Mouse (Mus musculus): ENCODE data around the gene Ciita. TPM values are rescaled to one million over a fixed set of nuclear protein-coding genes. Genes with fewer than 3 reads are reported as not detected.
A peak's percentile ranks its signal among the peaks of the same experiment; 100 is the strongest.

The Ciita gene
- polyA plus RNA-seq, 1 experiment from 2014 or later, result 0.83 TPM

DNA sequence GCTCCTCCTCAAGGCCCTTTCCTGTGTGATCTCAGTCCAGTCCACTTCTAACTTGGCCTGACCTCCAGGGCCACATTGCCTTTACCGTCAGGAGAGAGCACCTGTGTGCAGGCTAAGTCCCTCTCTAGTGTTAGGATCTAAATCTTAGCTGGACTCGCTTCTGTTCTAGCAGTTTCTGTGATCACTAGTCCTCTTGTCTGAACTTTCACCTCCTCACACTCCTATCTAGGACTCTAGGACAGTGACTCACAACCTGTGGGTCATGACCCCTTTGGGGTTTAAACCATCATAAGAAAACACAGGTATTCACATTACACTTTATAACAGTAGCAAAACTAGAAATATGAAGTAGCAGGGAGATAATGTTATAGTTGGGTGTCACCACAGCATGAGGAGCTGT is 28.0 kb upstream of the Ciita start:
- H3K4me2 ChIP-seq, result no peak overlapping the region
- H3K36me3 ChIP-seq, result no peaks in the 10 kb centered on the region
- WGBS, result 83% methylated on average over 2 of the region's 2 CpGs
- H3K27ac ChIP-seq, result no peak overlapping the region
- H3K27me3 ChIP-seq, result no peaks in the 10 kb centered on the region
- H3K9ac ChIP-seq, result no peak overlapping the region
- no peaks in the 10 kb centered on the region for H3K9me3 ChIP-seq
- no peak for ATAC-seq (ENCODE audit: low FRiP score)
- H3K4me1 ChIP-seq (replicated peaks), result peaks cover 8% of the 10 kb centered on the region
- H3K4me3 ChIP-seq, result no peak overlapping the region

DNA sequence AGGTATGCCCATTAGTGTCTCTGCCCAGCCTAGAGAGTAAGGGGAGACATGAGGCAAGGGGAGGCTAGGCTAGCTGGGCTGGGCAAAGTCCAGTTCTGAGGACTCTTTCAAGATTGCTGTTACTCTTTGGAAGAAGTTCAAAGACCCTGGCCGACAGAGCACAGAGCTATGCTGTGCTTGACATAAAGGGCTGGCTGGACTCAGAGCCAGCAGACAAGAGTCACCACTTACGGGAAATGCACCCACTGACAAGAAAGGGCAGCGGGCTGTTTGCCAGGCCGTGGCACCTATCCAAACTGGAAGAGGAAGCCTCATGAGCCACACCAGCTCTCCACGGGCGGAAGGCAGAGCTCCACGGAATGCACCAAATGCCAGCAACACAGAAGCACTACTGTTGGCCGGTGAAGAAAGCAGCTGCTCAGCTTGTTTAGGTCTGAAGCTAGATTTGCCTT is 27.4 kb upstream of the Ciita start:
- Histone ChIP-seq H3K27me3 (no peaks in the 10 kb centered on the region), H3K9ac (no peak overlapping the region)
- peak; percentile 68 for ATAC-seq (ENCODE audit: low FRiP score)

DNA sequence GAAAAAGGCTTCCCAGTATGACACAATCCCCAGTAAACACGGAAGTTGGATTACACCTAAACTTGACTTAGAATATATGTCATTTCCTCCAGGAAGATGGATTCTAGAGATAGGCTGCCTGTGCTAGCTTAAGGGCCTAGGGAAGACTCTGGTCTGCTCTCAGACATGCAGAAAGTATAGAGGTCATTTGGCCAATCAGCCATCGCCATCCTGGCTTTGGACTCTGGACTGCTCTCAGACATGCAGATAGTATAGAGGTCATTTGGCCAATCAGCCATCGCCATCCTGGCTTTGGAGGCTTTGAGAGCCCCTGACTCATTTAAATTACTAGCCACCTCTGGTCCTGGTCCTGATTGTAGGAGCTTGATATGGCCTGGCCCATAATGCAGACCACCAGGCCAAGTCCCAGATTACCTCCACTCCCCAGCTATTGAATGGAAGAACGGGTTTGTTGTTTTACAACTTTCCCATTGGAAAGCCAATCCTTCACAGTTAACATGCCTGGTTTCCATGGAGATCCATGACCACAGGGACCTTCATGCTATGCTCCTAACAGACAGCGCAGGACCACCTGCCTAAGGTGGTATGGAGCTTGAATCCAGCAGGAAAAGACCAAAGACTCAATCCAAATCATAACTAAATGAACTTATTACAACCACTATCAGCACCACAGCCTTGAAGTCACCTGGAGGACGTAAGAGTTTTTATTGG is 25.8 kb upstream of the Ciita start:
- H3K27me3 ChIP-seq, result no peaks in the 10 kb centered on the region
- H3K9me3 ChIP-seq, result no peaks in the 10 kb centered on the region
- no peak for ATAC-seq (ENCODE audit: low FRiP score)
- H3K4me1 ChIP-seq (replicated peaks), result no peaks in the 10 kb centered on the region
- H3K4me2 ChIP-seq, result no peak overlapping the region
- WGBS, result 83% methylated on average over 6 of the region's 6 CpGs
- H3K4me3 ChIP-seq, result no peak overlapping the region
- H3K36me3 ChIP-seq, result no peaks in the 10 kb centered on the region
- H3K27ac ChIP-seq, result no peak overlapping the region
- no peak overlapping the region for H3K9ac ChIP-seq

More for the DNA sequence above, 27.4 kb upstream of the Ciita start:
- Histone ChIP-seq H3K4me2 (no peak overlapping the region), H3K4me3 (no peak overlapping the region), H3K9me3 (no peaks in the 10 kb centered on the region), H3K27ac (no peak overlapping the region), H3K4me1 (replicated peaks) (peaks cover 6% of the 10 kb centered on the region), H3K36me3 (no peaks in the 10 kb centered on the region)
- 67% methylated on average over 8 of the region's 8 CpGs for WGBS

DNA sequence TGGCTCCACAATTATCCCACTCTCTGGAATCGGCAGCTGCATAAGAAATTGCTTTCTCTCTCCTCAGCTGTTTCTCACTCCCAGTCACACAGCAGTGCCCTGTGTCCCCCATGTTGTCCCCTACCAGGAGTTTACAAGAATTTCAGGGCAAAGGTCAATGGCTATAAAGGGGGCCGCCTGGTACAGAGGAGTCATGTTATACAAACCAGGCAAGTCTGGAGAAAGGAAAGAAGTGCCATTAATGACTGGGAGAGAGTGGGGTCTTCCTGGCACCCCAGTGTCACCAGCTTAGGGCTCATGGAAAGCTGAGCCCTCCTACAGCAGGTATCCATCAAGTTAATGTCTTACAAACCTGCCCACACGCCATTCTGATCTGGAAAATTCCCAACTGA is 25.3 kb upstream of the Ciita start:
- Histone ChIP-seq H3K4me1 (replicated peaks) (no peaks in the 10 kb centered on the region), H3K27me3 (no peaks in the 10 kb centered on the region), H3K36me3 (no peaks in the 10 kb centered on the region), H3K4me2 (no peak overlapping the region), H3K4me3 (no peak overlapping the region), H3K9ac (no peak overlapping the region), H3K27ac (no peak overlapping the region), H3K9me3 (no peaks in the 10 kb centered on the region)
- no peak for ATAC-seq (ENCODE audit: low FRiP score)
- 47% methylated on average over 3 of the region's 3 CpGs for WGBS

GRCm38 (mm10) chr16:10460188-10460587 is 19.7 kb upstream of the Ciita start:
- H3K36me3 ChIP-seq, result no peaks in the 10 kb centered on the region
- no peak overlapping the region for H3K9ac ChIP-seq
- ATAC-seq (ENCODE audit: low FRiP score), result no peak
- 76% methylated on average over 2 of the region's 2 CpGs for WGBS
- no peaks in the 10 kb centered on the region for H3K27me3 ChIP-seq
- H3K4me2 ChIP-seq, result no peak overlapping the region
- no peak overlapping the region for H3K4me3 ChIP-seq
- no peak overlapping the region for H3K27ac ChIP-seq
- H3K9me3 ChIP-seq, result no peaks in the 10 kb centered on the region
- H3K4me1 ChIP-seq (replicated peaks), result no peaks in the 10 kb centered on the region

DNA sequence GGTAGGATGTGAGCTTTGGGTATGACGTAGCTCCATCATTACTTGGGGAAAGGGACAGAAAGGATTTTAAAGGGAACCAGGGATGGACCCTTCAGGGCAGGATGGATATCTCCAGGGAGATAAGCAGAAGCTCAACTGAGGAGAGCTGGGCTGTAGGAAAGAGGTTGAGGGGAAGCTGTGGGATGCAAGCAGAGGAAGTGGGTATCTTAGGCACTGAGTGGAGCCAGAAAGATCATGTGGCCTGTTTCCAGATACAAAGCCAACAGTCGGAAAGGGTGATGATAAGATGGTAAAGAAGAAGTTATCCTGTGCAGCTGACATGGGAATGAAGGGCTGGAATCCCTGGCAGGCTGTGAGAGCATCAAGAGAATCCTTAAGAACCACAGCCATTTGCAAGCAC is 18.7 kb upstream of the Ciita start:
- no peak overlapping the region for H3K9ac ChIP-seq
- ATAC-seq (ENCODE audit: low FRiP score), result no peak
- 88% methylated on average over 2 of the region's 2 CpGs for WGBS

GRCm38 (mm10) chr16:10465011-10465681 is 14.7 kb upstream of the Ciita start:
- no peak overlapping the region for H3K4me2 ChIP-seq
- no peaks in the 10 kb centered on the region for H3K27me3 ChIP-seq
- no peak overlapping the region for H3K27ac ChIP-seq
- H3K4me1 ChIP-seq (replicated peaks), result no peaks in the 10 kb centered on the region
- no peak overlapping the region for H3K9ac ChIP-seq
- H3K36me3 ChIP-seq, result no peaks in the 10 kb centered on the region
- WGBS, result 45% methylated on average over 4 of the region's 4 CpGs
- H3K4me3 ChIP-seq, result no peak overlapping the region
- H3K9me3 ChIP-seq, result no peaks in the 10 kb centered on the region
- ATAC-seq (ENCODE audit: low FRiP score), result no peak

More for the DNA sequence above, 18.7 kb upstream of the Ciita start:
- Histone ChIP-seq H3K4me2 (no peak overlapping the region), H3K27me3 (no peaks in the 10 kb centered on the region), H3K4me1 (replicated peaks) (no peaks in the 10 kb centered on the region), H3K36me3 (no peaks in the 10 kb centered on the region), H3K4me3 (no peak overlapping the region), H3K27ac (no peak overlapping the region), H3K9me3 (no peaks in the 10 kb centered on the region)

- no peak overlapping the region for H3K27ac ChIP-seq
- no peak for ATAC-seq (ENCODE audit: low FRiP score)
- no peak overlapping the region for H3K4me3 ChIP-seq
- no peaks in the 10 kb centered on the region for H3K4me1 ChIP-seq (replicated peaks)
- no peak overlapping the region for H3K4me2 ChIP-seq
- no peaks in the 10 kb centered on the region for H3K9me3 ChIP-seq
- H3K9ac ChIP-seq, result no peak overlapping the region
- 41% methylated on average over 11 of the region's 11 CpGs for WGBS
- no peaks in the 10 kb centered on the region for H3K36me3 ChIP-seq
- H3K27me3 ChIP-seq, result no peaks in the 10 kb centered on the region
These were observed 12.3 kb upstream of the Ciita start for GRCm38 (mm10) chr16:10467391-10468107.

DNA sequence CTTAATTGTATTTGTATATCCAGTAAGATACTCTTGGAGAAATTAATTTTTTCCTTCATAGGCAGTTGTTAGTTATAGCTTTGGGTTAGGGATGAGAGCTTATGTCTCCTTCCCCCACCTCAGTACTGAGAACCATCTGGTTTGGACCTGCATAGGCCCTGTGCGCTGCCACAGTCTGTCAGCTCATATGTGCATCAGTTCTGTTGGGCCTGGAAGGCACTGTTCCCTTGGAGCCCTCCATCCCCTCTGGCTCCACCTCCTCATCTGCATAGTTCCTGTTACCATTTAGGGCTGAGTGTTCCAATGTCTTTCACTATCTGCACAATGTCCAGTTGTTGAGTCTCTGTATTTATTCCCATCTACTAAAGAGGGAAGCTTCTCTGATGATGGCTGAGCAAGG is 11.7 kb upstream of the Ciita start:
- ATAC-seq (ENCODE audit: low FRiP score), result no peak
- no peaks in the 10 kb centered on the region for H3K27me3 ChIP-seq
- H3K9ac ChIP-seq, result no peak overlapping the region
- H3K4me1 ChIP-seq (replicated peaks), result no peaks in the 10 kb centered on the region
- no peak overlapping the region for H3K27ac ChIP-seq
- H3K4me2 ChIP-seq, result no peak overlapping the region
- no peaks in the 10 kb centered on the region for H3K36me3 ChIP-seq
- 74% methylated on average over 1 of the region's 1 CpGs for WGBS
- H3K9me3 ChIP-seq, result no peaks in the 10 kb centered on the region
- H3K4me3 ChIP-seq, result no peak overlapping the region

DNA sequence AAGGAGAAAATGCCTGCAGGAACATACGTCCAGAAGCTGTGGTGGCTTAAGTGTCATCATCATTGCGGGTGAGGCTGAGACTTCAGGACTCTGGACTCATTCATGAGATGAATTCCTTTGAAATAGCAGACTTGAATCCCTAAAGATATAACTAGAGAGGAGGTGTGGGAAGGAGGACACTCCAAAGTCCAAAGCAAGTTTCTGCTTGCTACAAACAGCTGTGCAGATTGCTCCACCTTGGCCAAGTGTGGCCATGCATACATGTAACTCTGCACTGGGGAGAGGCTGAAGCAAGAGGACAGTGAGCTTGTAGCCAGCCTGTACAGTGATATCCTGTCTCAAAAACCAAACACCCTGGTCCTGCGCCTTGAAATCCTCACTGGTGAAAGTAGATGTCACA is 7.9 kb upstream of the Ciita start:
- 96% methylated on average over 3 of the region's 3 CpGs for WGBS
- H3K4me1 ChIP-seq (replicated peaks), result no peaks in the 10 kb centered on the region
- no peaks in the 10 kb centered on the region for H3K9me3 ChIP-seq
- H3K4me3 ChIP-seq, result no peak overlapping the region
- H3K36me3 ChIP-seq, result no peaks in the 10 kb centered on the region
- no peak overlapping the region for H3K4me2 ChIP-seq
- ATAC-seq (ENCODE audit: low FRiP score), result no peak
- H3K9ac ChIP-seq, result no peak overlapping the region
- H3K27me3 ChIP-seq, result no peaks in the 10 kb centered on the region
- no peak overlapping the region for H3K27ac ChIP-seq

GRCm38 (mm10) chr16:10474956-10475355 is 4.9 kb upstream of the Ciita start:
- Histone ChIP-seq H3K4me2 (no peak overlapping the region), H3K36me3 (no peaks in the 10 kb centered on the region), H3K27ac (no peak overlapping the region), H3K9ac (no peak overlapping the region), H3K9me3 (no peaks in the 10 kb centered on the region), H3K4me3 (no peak overlapping the region), H3K4me1 (replicated peaks) (no peaks in the 10 kb centered on the region), H3K27me3 (no peaks in the 10 kb centered on the region)
- 80% methylated on average over 3 of the region's 3 CpGs for WGBS
- no peak for ATAC-seq (ENCODE audit: low FRiP score)

GRCm38 (mm10) chr16:10475919-10476318 is 3.9 kb upstream of the Ciita start:
- no peak for ATAC-seq (ENCODE audit: low FRiP score)
- Histone ChIP-seq H3K9ac (no peak overlapping the region), H3K4me1 (replicated peaks) (no peaks in the 10 kb centered on the region), H3K4me3 (no peak overlapping the region), H3K27me3 (no peaks in the 10 kb centered on the region), H3K4me2 (no peak overlapping the region), H3K9me3 (no peaks in the 10 kb centered on the region), H3K27ac (no peak overlapping the region), H3K36me3 (no peaks in the 10 kb centered on the region)
- WGBS, result 71% methylated on average over 2 of the region's 2 CpGs

Data from hindbrain, embryonic 13.5 days (tissue).